Mouse (Mus musculus) heart, postnatal 14 days (tissue): ENCODE data around the gene Hoxc11. TPM values are rescaled to one million over a fixed set of nuclear protein-coding genes. Genes with fewer than 3 reads are reported as not detected.

ENCODE experiments used
- DNase-seq, 2 experiments: peaks; one replicate each; pipeline ENCODE4 v3.0.0; 2021 to 2022
- intact Hi-C: fragments of 180-260 bp; cut with DNase I; formaldehyde crosslinking; loops from one replicate; pipeline ENCODE4 v1.15.1; 2025
- long read RNA-seq, 2 experiments: library from polyadenylated mRNA; stranded (forward); transcript quantifications; one replicate each; pipeline ENCODE4 v2.0.0; 2021
- total RNA-seq, 2 experiments: library from RNA; stranded (reverse); gene quantifications; 2 replicates each; pipeline ENCODE4 v1.2.3; 2021

Hoxc11 gene
- not detected for total RNA-seq
- long read RNA-seq, experiment 1, result 0 reads
- long read RNA-seq, experiment 2, result 0 reads

- intact Hi-C loops, result no loop called here
Measured at GRCm38 (mm10) chr15:102954192-102955006, at the start of gene Hoxc11. Hoxc11 (plus strand) TSS chr15:102954427.

GRCm38 (mm10) chr15:102904946-102905345 is 49.3 kb upstream of the Hoxc11 start:
- intact Hi-C loops, result no loop called here
- no peak for DNase-seq

More at GRCm38 (mm10) chr15:102954192-102955006, at the start of gene Hoxc11:
- DNase-seq, result no peak

- intact Hi-C loops, result no loop called here
- DNase-seq, result no peak
Measured at GRCm38 (mm10) chr15:102909536-102909935, 44.7 kb upstream of the Hoxc11 start.

GRCm38 (mm10) chr15:102910038-102910437 is 44.2 kb upstream of the Hoxc11 start:
- no peak for DNase-seq
- intact Hi-C loops, result no loop called here

GRCm38 (mm10) chr15:102910496-102911095 is 43.6 kb upstream of the Hoxc11 start:
- DNase-seq, result no peak
- intact Hi-C loops, result no loop called here

GRCm38 (mm10) chr15:102913038-102913585 is 41.1 kb upstream of the Hoxc11 start:
- no peak for DNase-seq
- intact Hi-C loops, result no loop called here

GRCm38 (mm10) chr15:102917972-102918572 is 36.2 kb upstream of the Hoxc11 start:
- intact Hi-C loops, result no loop called here
- no peak for DNase-seq

GRCm38 (mm10) chr15:102918611-102919265 is 35.5 kb upstream of the Hoxc11 start:
- intact Hi-C loops, result no loop called here
- no peak for DNase-seq

GRCm38 (mm10) chr15:102919336-102920180 is 34.7 kb upstream of the Hoxc11 start:
- intact Hi-C loops, result no loop called here

GRCm38 (mm10) chr15:102920619-102921018 is 33.6 kb upstream of the Hoxc11 start:
- DNase-seq, result peak; percentile 19 to 35
- intact Hi-C loops, result no loop called here

More at GRCm38 (mm10) chr15:102919336-102920180, 34.7 kb upstream of the Hoxc11 start:
- no peak for DNase-seq

GRCm38 (mm10) chr15:102921053-102922011 is 32.9 kb upstream of the Hoxc11 start, which contains the start of gene Hoxc13:
Hoxc13 (plus strand) TSS chr15:102921103.
- intact Hi-C loops, result no loop called here
- no peak for DNase-seq

GRCm38 (mm10) chr15:102922012-102922362 is 32.2 kb upstream of the Hoxc11 start:
- intact Hi-C loops, result no loop called here
- DNase-seq, result peak; percentile 24 to 26

- intact Hi-C loops, result no loop called here
Measured at GRCm38 (mm10) chr15:102922636-102923500, 31.4 kb upstream of the Hoxc11 start.

GRCm38 (mm10) chr15:102927032-102927645 is 27.1 kb upstream of the Hoxc11 start:
- intact Hi-C loops, result no loop called here
- DNase-seq, result no peak

More at GRCm38 (mm10) chr15:102922636-102923500, 31.4 kb upstream of the Hoxc11 start:
- DNase-seq, result no peak

- intact Hi-C loops, result no loop called here
- DNase-seq, result no peak
Measured at GRCm38 (mm10) chr15:102931706-102932358, 22.4 kb upstream of the Hoxc11 start.

- intact Hi-C loops, result no loop called here
- no peak for DNase-seq
Measured at GRCm38 (mm10) chr15:102934438-102934837, 19.8 kb upstream of the Hoxc11 start.

- DNase-seq, result no peak
- intact Hi-C loops, result no loop called here
Measured at GRCm38 (mm10) chr15:102934897-102935296, 19.3 kb upstream of the Hoxc11 start.
